Mouse (Mus musculus): ENCODE measurements around the gene U2af1l4. TPM values are rescaled to one million over a fixed set of nuclear protein-coding genes. Genes with fewer than 3 reads are reported as not detected.

Gene U2af1l4
- total RNA-seq (2015; ENCODE audit: low replicate concordance) (8.4 and 43.6 TPM in 2 replicates), total RNA-seq (2017; ENCODE audit: low replicate concordance) (40.8 and 59.9 TPM in 2 replicates)

- peak; percentile 73 for ATAC-seq (replicated peaks; ENCODE audit: low FRiP score, poor library complexity, severe bottlenecking)
Measured at GRCm38 (mm10) chr7:30563117-30563905, at the start of gene U2af1l4, which contains the start of the genes Gm49396 and Psenen. TSS of gene U2af1l4 (plus strand) at chr7:30563301. TSS of gene Gm49396 (plus strand) at chr7:30563344. TSS of gene Psenen (minus strand) at chr7:30563627.

- ATAC-seq (replicated peaks; ENCODE audit: low FRiP score, poor library complexity, severe bottlenecking), result no peak
Measured at GRCm38 (mm10) chr7:30515003-30515760, 47.9 kb upstream of the U2af1l4 start.

DNA sequence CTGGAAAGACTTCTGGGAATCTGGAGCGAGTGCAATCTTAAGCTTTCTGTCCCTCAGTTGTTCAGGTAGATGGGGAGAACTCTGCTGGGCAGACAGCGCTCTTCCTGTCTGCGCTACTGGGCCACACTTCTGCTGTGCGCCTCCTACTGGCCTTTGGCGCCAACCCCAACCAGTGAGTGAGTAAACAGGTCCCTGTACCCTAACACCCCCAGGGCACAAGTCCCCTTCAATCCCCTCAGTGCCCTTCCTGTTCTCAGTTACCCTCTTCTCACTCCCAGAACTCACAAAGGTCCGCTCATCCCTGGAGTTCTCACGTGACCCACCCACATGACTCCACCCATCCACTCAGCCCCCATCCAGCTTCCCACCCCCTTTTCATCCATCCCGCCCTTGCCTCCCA, 44.8 kb upstream of the U2af1l4 start:
- ATAC-seq (replicated peaks; ENCODE audit: low FRiP score, poor library complexity, severe bottlenecking), result no peak

DNA sequence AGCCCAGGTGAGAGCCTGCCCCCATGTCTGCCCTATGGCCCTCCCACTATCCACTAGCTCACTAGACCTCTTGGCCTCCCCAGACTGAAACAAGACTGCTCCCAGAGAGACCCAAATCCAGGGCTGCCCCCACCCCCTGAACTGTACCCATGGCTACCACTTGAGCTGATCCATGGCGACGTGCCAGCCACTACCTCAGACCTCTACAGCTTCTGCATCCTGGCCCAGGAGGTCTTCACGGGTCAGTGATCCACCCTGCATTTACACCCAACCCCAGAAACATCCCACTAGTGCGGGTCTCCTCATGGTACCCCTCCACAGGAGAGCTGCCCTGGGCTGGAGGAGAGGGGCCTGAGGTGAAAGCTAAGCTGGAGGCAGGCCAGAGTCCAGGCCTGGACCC, 42.7 kb upstream of the U2af1l4 start:
- ATAC-seq (replicated peaks; ENCODE audit: low FRiP score, poor library complexity, severe bottlenecking), result no peak

GRCm38 (mm10) chr7:30520856-30521255, 42.2 kb upstream of the U2af1l4 start:
- no peak for ATAC-seq (replicated peaks; ENCODE audit: low FRiP score, poor library complexity, severe bottlenecking)

DNA sequence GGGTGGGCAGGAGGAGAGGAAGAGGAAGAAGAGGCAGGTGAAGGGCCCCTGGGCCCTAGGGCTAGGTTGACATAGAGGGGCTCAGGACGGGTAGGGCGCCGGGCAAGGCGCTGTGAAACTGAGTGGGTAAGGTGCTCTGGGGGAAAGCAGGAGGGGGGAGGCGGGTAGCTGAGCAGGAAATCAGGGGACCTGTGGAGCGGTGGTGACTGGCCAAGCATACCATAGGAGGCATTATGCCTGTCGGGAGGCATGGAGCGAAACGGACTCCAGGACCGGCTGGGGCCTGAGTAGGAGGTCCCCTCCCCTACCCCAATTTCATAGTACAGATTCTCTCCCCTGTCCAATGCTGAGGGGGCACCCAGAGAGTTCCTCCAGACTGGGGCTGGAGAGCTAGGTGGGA, 40.2 kb upstream of the U2af1l4 start:
- no peak for ATAC-seq (replicated peaks; ENCODE audit: low FRiP score, poor library complexity, severe bottlenecking)

DNA sequence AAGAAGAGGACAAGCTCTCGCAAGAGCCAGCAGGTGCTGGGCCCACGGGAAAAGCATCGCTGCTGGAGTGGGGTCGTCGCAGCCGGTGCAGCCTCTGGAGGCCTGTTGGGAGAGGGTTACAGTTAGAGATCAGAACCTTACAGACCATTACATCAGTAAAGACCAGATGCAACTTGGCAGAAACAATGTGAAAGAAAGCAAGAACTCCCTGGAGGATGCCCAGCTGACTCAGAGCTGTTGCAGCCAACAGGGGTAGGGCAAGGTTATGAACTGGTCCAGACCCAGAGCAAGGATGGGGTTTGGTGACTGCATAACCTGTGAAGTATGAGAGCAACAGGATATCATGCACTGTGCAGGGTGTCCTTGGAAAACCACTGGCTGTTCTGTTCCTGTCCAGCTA, 38.6 kb upstream of the U2af1l4 start:
- ATAC-seq (replicated peaks; ENCODE audit: low FRiP score, poor library complexity, severe bottlenecking), result no peak

- ATAC-seq (replicated peaks; ENCODE audit: low FRiP score, poor library complexity, severe bottlenecking), result no peak
Measured at GRCm38 (mm10) chr7:30525954-30526353, 37.1 kb upstream of the U2af1l4 start.

GRCm38 (mm10) chr7:30526399-30526798, 36.7 kb upstream of the U2af1l4 start:
- ATAC-seq (replicated peaks; ENCODE audit: low FRiP score, poor library complexity, severe bottlenecking), result no peak

GRCm38 (mm10) chr7:30526981-30527380, 36.1 kb upstream of the U2af1l4 start:
- no peak for ATAC-seq (replicated peaks; ENCODE audit: low FRiP score, poor library complexity, severe bottlenecking)

GRCm38 (mm10) chr7:30531291-30531815, 31.7 kb upstream of the U2af1l4 start:
- ATAC-seq (replicated peaks; ENCODE audit: low FRiP score, poor library complexity, severe bottlenecking), result no peak

DNA sequence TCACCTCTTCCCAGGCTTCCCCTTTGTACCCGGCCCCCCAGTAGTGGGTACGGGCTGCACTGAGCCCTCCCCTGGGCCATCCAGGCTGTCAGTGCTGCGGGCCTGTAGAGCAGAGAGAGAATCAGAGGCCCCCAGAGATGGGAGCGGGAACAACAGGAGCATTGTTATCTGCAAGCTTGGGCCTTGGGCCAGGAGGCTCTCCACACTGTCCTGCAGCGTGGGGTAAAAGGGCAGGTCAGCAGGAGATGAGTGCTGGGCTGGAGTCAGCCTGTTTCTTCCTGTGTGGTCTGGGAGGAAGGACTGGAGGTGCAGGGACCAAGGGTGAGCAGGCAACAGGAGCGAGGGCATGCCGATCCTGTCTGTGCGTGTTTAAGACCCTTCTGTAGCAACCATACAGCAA, 30.2 kb upstream of the U2af1l4 start:
- no peak for ATAC-seq (replicated peaks; ENCODE audit: low FRiP score, poor library complexity, severe bottlenecking)

- ATAC-seq (replicated peaks; ENCODE audit: low FRiP score, poor library complexity, severe bottlenecking), result no peak
Measured at GRCm38 (mm10) chr7:30533941-30534632, 29.0 kb upstream of the U2af1l4 start.

DNA sequence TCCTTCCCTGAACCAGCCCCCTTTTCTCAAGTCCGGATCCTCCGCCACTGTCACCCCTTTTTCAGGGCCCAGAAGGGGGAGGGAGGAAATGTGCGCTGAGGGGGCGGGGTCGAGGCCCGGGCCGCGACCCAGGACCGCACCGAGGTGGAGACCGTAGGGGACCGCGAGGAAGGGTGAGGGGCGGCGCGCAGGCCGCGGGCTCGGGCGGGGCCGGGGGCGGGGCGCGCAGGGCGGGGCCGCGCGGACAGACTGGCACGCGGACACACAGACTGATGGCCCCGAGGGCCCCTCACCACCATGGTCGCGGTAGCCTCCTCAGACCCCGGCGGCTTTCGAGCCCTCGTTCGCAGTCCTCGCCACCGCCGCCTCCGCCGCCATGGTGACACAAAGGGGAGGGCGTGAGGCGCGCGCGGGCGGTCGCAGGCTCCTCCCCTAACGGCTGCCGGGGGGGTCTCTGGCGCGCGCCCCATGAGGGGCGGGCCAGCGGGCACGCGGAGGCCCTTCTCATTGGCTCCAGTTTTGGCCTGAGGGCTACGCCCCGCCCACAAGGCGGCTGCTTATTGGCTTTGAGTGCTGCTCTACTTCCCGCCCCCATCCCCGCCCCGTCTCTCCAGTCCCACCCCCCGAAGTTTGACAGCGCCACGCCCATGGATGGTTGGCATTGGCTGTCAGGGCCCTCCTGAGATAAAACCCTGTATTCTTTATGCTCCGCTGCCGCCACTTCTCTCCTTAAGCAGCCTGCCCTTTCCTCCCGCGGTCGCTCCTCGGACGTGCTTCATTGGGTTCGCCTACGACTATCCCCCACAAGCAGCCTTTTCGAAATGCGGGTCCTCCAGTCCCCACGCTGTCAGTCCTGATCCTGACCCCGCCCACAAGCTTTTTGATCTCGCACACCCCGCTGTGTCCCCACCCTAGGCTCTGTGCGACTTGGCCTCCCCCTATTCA, 28.2 kb upstream of the U2af1l4 start, which contains the start of gene Arhgap33:
Arhgap33 (minus strand) TSS at position 428 of the 945 bp plus-strand sequence.
- peak; percentile 88 for ATAC-seq (replicated peaks; ENCODE audit: low FRiP score, poor library complexity, severe bottlenecking)

GRCm38 (mm10) chr7:30540572-30540971, 22.5 kb upstream of the U2af1l4 start:
- ATAC-seq (replicated peaks; ENCODE audit: low FRiP score, poor library complexity, severe bottlenecking), result no peak

- no peak for ATAC-seq (replicated peaks; ENCODE audit: low FRiP score, poor library complexity, severe bottlenecking)
Measured at GRCm38 (mm10) chr7:30544327-30544726, 18.8 kb upstream of the U2af1l4 start.

GRCm38 (mm10) chr7:30549880-30550279, 13.2 kb upstream of the U2af1l4 start:
- no peak for ATAC-seq (replicated peaks; ENCODE audit: low FRiP score, poor library complexity, severe bottlenecking)

GRCm38 (mm10) chr7:30550603-30551002, 12.5 kb upstream of the U2af1l4 start:
- ATAC-seq (replicated peaks; ENCODE audit: low FRiP score, poor library complexity, severe bottlenecking), result no peak
